Mouse (Mus musculus): ENCODE data around the gene Nme2. TPM values are rescaled to one million over a fixed set of nuclear protein-coding genes. Genes with fewer than 3 reads are reported as not detected.

Nme2 gene
- polyA plus RNA-seq (2014; fragmentation: Illumina TruSeq; extraction: RNeasy Lipid Tissue Mini Kit (QIAGEN cat#74804); ENCODE audit: low read depth, low replicate concordance): 74.3 TPM

GRCm38 (mm10) chr11:93956159-93956558 lies at the start of gene Nme2:
Nme2 (minus strand) TSS chr11:93956259.

GRCm38 (mm10) chr11:93995720-93996305 lies 39.8 kb upstream of the Nme2 start, which contains the start of gene Spag9:
Spag9 (plus strand) TSS chr11:93996091.

GRCm38 (mm10) chr11:93968005-93968847 lies 12.2 kb upstream of the Nme2 start, which contains the start of the genes Gm20390 and Nme1:
Gm20390 (minus strand) TSS chr11:93968293.
Nme1 (minus strand) TSS chr11:93968521.

Other genes with a start within 250 kb of the Nme2 start
- gene Utp18, start 70.5 kb downstream of the Nme2 start, polyA plus RNA-seq (2014; fragmentation: Illumina TruSeq; extraction: RNeasy Lipid Tissue Mini Kit (QIAGEN cat#74804); ENCODE audit: low read depth, low replicate concordance): 38.7 TPM
- 76.6 TPM for gene Mbtd1, start 70.4 kb downstream of the Nme2 start, polyA plus RNA-seq (2014; fragmentation: Illumina TruSeq; extraction: RNeasy Lipid Tissue Mini Kit (QIAGEN cat#74804); ENCODE audit: low read depth, low replicate concordance)
- gene Gm20390, start 12.0 kb upstream of the Nme2 start, polyA plus RNA-seq (2014; fragmentation: Illumina TruSeq; extraction: RNeasy Lipid Tissue Mini Kit (QIAGEN cat#74804); ENCODE audit: low read depth, low replicate concordance): not detected
- 7.1 TPM for gene Nme1, start 12.3 kb upstream of the Nme2 start, polyA plus RNA-seq (2014; fragmentation: Illumina TruSeq; extraction: RNeasy Lipid Tissue Mini Kit (QIAGEN cat#74804); ENCODE audit: low read depth, low replicate concordance)
- 133 TPM for gene Spag9, start 39.8 kb upstream of the Nme2 start, polyA plus RNA-seq (2014; fragmentation: Illumina TruSeq; extraction: RNeasy Lipid Tissue Mini Kit (QIAGEN cat#74804); ENCODE audit: low read depth, low replicate concordance)

Data from sigmoid colon, adult 10 weeks (tissue).